Mouse (Mus musculus) neural tube, embryonic 10.5 days (tissue): ENCODE data around the gene Oxld1.

ENCODE experiments used
- DNase-seq: peaks from one replicate; pipeline ENCODE4 v3.0.0-alpha.2; 2017; ENCODE audit warnings: low spot score; ENCODE audit errors: extremely low spot score

The Oxld1 gene

DNA sequence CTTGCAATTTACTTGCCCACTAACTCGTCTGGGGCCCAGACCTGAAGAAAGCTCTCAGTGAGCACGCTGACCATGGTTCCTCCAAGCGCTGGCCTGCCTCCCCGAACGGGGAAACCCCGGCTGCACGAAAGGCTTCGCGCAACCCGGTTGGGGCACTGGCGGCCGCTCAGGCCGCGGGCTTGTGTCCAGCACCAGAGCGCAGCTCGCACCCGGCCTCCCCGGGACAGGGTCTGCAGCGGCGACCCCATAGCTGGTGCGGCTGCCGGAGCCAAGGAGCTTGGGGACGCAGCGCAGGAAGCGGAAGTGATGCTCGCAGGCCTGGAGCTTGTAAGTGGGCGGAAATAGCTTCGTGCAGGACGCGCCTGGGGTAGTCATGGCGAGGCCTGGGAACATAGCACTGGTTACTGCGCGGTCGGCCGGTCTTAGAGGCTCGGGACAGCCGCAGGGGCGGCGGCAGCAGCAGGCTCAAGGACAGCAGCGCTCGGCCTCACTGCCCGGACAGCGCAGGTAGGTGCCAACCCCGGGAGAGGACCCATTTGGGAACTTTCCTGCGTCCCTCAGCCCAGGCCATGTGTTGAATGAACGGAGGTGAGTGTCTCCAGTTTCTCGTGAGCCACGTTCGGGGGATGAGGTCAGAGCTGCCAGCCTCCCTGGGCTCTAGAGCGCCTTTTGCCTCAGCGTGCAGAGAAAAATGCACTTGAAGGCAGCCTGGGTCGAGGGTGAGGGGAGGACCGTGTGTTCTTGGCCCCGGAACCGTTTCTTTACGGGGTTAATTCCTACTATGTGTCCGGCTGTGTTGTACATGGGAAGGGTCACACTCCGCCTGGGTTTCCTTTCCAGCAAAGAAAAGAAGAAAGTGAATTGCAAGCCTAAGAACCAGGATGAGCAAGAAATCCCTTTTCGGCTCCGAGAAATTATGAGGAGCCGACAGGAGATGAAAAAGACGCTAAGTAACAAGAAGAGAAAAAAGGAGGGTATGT lies at the start of gene Oxld1, which contains the start of gene Ccdc137:
Oxld1 (minus strand) TSS at position 297 of the 980 bp plus-strand sequence.
Ccdc137 (plus strand) TSS at position 344 of the 980 bp plus-strand sequence.
- peak; percentile 84 for DNase-seq

DNA sequence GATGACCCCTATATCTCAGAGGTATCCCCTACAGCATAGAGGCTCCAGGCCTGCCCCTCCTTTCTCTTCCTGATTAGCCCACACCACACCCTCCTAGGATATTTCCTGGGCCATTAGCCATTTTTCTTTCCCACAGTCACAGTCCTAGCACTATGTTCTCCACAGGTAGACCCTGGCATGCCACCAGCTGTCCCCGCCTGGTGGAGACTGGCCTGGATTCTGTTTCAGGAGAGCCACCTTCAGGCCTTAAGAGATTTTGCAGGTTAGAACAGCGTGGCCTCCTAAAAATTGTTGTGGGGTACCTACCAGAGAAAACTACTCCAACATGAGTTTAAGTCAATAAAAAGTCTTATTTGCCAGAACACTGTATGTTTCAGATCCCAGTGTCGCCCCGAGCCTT lies 49.0 kb upstream of the Oxld1 start:
- no peak for DNase-seq

DNA sequence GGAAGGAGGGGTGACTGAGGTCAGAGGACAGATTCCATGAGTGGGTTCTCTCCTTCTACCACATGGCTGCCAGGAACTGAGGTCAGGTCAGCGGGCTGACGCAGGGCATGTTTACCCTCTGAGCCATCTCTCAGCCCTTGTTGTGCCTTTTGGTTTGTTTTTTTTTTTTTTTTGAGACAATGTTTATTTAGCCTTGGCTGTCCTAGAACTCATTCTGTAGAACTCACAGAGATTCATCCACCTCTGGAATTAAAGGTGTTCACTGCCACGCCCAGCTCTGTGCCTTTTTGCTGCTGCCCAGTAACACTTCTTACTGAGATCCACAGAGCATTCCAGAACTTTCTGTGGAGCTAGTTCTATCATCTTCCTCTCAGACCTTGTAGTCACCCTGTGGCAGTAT lies 47.8 kb upstream of the Oxld1 start:
- DNase-seq, result no peak

DNA sequence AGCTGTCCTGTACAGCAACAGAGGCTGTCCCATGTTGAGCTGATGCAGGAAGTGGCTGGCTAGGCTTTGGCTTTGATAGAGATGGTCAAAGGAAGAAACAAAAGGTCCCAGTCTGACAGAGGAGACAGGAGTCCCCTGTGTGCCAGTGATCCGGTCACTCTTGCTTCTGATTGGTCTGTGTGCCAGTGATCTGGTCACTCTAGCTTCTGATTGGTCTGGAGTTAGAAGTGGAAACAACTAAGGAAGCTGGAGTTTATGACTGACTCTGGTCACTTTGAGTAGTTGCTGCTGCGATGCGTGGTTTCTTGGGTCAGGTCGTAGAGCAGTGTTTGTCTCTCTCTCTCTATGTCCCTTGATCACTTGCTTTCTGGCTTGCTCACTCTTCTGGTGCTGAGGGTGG lies 43.8 kb upstream of the Oxld1 start:
- DNase-seq, result no peak

DNA sequence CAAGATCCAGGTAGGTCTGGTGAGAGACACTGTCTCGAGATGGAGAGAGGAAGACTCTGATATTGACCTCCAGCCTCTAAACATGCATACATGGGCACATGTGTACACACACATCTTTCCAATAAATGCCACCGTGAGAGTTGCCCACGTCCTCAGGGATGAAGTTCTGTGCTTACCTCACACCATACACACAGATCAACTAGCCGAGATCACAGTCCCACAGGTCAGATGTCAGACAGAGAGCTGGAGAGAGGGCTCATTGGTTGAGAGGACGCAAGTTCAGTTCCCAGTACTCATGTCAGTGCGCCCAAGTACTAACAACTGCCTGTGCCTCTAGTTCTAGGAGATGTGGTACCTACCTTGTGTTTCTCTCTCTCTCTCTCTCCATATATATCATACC lies 43.1 kb upstream of the Oxld1 start:
- DNase-seq, result no peak

DNA sequence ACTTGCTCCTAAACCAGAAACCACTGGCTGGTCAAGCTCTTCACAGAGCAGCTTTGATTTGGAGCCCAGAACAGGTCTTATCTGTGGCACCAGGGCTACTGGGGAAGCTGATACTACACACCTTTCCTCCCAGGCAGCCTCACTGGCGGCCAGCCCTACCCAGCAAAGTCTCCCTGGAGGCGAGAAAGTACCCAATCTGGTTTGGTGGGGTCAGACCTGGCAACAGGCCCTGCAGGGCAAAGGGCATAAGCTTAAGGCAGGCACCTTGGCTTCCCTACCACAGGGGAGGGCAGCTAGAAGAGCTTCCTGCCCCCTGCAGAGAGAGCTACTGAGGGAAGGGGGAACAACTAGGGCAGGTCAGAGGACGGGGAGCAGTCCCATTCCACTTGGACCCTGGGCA lies 42.5 kb upstream of the Oxld1 start:
- DNase-seq, result no peak

DNA sequence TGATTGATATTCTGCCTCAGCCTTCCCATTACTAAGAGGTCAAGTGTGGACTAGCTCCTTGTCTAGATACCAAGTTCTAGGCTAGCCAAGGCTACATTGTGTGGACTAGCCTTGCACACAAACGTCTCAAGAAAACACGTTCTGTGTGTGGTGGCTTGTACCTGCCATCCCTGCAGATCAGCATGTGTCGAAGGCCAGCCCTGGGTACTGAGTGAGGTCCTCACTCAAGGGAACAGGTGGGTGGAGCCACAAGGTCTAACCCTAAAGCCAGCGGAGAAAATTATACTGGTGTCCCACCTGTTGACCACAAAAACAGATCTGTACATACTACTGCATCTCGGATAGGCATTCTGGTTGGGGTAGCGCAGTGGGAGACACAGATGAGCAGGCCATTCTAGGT lies 42.0 kb upstream of the Oxld1 start:
- no peak for DNase-seq

DNA sequence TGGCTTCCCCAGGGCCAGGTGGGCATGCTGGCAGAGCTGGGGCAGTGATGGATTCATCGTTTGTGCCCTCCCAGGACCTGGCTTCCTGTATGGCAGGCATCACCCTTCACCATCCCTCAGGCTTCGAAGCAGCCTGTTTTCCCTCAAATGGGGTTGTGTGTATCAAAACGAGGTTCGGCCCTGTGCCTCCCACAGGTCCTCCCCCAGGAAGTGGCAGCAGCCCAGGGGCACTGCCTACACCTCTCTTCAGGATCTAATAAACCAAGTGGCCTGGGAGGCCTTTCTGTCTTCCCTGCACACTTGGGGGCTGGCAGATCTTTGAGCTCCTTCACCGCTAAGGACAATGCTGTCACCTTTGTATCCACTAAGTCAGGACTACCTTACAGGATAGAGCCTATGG lies 41.0 kb upstream of the Oxld1 start:
- DNase-seq, result no peak

DNA sequence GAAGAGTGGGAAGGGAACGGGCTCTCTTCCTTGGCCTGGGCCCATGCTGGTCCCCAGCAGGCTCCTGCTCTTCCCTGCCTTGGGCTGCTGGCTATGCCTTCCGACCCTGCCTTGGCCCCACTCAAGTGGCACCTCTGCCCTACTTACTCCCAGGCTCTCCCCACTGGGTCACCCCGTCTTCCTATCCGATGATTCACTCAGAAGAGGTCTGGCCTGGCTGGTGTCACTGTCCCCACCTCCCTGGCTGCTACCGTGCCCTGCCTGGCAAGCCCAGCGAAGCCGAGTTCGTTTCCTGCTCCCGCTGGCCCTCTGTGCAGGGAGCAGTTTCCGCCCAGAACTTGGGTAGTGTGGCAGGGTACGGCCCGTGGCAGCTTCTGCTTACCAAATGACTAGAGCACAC lies 40.4 kb upstream of the Oxld1 start:
- DNase-seq, result no peak

DNA sequence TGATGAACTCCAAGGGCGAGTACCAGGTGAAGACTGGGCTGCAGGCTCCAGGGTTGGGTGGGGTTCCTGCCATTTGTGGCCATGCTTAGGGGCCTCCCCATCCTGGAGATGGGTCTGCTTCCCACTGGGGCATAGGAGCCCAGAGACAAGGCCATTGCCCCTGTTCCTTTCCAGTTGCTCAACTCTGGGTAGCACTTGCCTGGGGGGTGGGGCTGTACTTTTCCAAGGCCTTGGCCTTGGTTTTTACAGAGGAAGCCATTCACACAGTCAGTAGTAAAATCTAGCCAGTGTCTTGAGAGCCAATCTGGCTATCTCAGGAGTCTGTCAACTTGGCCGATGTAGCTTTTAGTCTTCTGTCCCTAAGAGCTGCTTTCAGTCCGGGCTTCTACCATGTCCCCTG lies 39.6 kb upstream of the Oxld1 start:
- no peak for DNase-seq

DNA sequence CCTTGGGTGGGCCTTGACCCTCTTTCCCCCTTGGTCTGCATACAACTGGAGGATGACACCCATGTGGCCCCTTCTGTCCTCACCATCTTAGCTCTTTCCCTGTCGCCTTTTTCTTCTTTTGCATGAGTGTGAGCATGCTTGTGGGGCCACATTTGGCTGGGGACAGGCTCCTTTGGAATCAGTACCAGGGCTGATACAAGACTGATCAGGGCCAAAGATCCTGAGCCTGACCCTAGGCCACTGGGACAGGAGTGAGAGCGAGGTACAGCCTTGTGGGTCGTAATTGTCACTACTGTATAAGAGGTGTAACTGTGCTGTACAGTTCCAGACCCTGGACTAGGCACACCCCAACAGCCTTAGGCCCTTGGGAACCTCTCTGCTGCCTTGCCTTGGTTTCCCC lies 36.0 kb upstream of the Oxld1 start:
- no peak for DNase-seq

DNA sequence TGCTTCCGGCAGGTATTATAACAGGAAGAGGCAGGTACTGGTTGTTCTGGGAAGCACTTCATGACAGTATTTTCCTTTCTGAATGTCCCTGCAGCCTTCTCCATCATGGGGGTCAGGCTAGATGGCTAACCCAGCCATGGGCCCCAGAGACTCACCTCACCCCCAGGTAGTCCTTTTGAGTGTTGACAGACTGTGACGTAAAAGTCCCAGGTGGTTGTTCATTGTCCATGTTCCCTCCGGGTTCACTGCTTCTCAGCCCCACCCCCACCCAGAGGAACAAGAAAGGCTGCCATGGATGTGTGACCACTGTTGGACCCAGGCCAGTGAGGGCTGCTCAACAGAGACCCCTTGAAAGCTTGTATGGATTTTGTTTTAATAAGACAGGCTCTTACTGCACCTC lies 35.5 kb upstream of the Oxld1 start:
- DNase-seq, result no peak

DNA sequence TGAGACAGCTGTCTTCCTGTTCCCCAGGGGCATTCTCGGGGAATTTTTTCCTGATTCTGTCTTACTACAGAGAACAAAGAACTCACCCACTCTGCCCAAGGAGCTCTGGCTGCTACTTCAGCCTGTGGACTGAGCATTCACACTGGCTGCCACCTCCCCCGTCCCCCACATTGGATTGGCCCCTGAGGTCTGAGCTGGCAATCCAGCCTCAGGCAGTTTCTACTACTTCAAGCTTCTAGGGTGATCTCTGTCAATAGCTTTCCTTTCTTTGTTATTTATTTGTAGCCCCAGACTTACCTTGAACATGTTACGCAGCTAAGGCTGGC lies 35.0 kb upstream of the Oxld1 start:
- no peak for DNase-seq

DNA sequence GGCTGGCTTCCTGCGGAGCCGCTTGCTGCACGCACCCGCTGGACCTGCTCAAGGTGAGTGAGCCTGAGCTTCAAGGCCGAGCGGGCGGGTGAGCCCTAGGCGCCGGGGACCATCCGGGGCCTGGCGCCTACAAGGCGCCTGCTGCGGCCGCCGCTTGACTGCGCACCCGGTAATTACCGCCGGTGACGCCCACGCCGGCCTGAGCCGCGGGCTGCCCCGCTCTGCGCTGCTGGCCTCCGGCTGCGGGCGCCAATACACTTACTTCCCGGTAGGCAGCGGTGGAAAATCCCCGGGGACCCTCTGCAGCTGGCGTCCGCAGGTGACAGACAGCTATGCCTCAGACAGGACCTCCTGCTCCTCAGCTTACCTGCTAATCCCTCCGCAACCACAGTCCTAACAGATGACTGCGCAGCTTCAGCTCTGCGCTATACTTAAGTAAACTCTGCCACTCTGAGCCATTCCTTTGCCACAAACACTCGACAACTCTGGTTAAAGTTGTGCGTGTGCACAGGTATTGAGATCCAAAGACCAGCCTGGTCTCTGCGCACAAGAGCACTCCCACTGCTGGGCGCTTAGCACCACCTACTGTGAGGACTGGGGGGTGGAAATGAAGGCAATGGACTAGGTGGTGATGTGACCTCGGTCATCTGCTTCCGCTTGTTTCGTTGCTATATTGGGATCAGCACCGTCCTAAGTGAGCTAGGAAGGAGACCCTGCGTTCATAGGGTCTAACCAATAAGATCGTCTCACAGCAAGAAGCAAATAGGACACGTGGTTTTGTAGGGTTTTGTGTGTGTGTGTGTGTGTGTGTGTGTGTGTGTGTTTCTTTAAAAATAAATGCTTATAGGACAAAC lies 34.4 kb upstream of the Oxld1 start:
- DNase-seq, result peak; percentile 57

DNA sequence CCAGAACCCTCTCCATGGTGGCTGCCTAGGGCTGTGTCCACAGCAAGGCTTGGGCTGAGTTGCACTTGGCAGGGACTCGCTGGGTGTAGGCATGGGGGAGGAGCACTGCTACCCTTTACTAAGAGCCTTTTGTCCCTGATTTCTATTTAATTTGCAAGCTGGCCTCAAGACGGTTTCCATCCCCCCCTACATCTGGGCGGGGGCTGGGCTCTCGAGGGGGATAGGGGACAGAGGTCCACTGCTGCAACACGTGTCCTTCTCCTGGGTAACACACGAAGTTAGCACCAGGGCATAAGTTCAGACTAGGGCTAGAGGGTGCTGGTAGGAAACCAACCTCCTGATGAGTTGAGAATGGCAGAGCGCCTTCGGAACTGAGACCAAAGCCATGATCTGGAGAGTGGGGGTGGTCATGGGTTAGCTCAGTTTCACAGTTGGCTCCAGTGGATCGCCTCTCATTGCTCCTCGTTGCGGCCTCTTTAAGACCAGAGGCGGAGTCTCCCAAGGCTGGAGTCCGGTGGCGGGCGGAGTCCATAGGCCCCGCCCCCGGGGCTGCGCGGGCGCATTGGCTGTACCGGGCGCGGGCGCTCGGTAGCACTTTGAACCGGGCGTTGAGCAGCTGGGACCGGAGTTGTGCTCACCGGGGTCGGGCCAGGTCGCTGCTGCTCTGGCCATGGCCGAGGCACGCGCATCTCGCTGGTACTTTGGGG lies 33.6 kb upstream of the Oxld1 start, which contains the start of gene Slc25a10:
Slc25a10 (plus strand) TSS at position 524 of the 707 bp plus-strand sequence.
- DNase-seq, result peak; percentile 90

DNA sequence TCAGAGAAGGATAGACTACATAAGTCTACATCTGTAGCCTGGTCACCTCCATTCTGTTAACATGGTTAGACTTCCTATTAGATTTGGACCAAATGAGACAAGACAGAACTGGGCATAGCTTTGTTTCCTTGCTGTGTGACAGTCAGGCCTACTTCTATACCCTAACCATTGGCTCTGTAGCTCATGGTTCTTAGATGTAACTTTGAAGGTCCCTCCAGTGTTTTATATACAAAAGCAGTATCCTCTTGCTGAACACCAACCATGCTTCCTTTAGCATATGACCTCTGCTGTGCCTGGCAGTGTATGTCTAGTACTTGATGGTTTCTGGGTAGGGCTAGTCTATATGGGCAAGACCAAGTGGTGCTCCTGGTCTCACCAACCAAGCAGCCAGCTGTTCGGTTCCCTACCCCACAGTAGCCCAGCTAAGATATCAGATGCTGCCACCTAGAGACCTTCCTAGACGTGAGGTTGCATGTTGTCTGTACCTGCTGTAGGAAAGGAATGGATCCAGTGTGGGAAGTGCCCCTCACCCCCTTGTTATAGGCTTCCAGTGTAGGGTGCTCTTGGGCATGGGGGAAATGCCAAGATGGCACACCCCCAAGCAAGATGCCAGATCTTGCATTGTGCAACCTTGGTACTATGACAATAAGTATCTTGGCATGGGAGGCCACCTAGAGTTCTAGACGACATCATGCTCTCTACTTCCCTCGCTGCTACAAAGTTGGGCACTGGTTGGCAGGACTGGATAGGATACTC lies 32.6 kb upstream of the Oxld1 start:
- no peak for DNase-seq

DNA sequence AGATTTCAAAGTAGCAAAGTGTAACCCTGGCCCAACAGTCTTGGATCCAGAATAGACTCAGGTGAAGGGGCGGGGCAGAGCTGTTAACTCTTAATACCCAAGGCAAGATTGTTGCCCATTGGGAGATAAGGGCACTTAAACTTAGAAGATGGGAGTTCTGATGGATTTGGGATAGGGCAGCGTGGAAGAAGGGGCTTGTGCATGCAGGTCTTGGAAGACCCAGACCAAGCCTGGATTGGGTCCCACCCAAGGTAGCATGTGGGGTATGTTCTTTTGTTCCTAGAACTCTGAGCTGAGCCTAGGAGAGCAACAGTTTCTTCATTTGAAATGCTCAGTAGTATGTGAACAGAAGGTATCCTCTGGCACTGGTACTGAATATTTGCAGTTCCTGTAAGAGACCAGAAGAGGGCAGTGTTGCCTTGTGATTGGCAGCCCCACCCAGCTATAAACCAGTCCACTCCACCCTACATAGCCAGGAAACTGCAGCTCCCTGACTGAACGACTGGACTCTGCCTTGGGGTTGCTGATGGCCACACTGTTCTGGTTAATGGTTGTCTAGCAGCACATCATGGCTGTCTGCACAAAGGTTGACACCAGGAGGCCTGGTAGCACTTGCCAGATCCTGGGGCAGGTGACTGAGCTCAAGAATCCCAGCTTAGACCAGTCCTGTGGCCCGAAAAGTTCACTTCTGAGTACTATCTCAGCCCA lies 31.3 kb upstream of the Oxld1 start:
- DNase-seq, result peak; percentile 62

DNA sequence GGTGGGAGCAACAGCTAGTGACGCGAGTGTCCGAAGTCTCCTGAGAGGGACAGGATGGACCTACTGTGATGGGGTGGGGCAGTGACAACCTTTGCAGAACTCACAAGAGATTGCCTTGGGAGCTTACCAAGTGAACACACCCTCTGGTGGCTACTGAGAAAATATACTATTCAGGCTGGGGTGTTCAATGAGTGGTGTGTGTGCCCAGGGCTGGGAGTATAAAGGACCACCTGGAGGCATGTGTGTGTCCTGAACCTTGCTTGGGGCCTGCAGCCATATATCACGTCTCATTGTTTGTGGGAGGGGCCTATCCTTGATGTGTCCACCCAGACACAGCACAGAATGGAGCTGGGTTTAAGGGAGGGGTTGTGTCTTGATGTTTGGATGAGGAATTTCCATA lies 30.6 kb upstream of the Oxld1 start:
- no peak for DNase-seq

DNA sequence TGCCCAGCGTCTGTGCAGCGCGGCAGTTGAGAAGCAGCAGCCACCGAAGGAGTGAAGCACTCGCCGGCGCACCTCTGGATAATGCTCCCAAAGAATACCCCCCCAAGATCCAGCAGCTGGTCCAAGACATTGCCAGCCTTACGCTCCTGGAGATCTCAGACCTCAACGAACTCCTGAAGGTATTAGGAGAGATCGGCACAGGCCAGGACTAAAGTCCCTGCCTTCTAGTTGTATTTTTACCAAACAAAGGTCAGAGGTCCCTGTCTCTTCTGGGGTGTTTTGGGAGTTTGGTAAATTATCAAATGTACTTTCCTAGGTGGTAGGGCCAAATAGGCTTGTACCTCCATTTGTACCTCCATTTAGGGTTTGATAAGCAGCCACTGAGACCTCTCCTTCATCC lies 27.4 kb upstream of the Oxld1 start:
- DNase-seq, result no peak

DNA sequence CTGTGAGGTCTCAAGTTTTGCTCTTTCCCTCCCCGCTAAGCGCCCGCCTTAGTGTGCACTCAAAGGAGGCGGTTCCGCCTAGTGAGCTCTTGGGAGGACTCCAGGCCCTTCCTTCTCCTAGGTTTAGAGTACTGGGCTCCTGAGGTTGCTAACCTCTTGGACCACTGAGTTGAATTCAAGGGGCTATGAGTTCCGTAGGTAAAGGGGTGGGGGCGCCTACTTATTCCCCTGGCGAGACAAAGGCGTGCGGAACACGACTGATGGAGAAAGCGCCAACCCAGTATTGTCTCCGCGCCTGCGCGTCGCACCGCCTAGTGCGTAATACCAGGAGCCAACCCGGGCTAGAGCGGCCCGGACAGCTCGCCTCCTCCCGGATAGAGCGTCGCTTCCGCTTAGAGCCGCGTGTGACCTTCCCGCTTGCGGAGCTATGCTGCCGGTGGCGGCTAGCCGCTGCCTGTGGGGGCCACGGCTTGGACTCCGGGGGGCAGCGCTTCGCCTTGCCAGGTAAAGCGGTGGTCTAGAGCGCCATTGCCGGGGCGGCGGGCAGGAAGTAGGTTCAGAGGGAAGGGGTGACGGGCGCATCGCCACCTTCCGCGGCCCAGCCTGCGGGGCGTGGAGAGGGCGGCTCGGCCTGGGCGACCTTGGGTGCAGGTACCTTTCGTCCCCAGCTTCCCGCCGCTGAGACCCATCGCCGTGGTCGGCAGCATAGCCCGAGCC lies 26.6 kb upstream of the Oxld1 start, which contains the start of gene Mrpl12:
Mrpl12 (plus strand) TSS at position 349 of the 717 bp plus-strand sequence.
- DNase-seq, result peak; percentile 90
